Mouse (Mus musculus) gastrocnemius, postnatal 4 days (tissue): ENCODE results near the gene Mapk8ip1. TPM values are rescaled to one million over a fixed set of nuclear protein-coding genes. Genes with fewer than 3 reads are reported as not detected.

ENCODE experiments used
- DNase-seq, 2 experiments: peaks; one replicate each; pipeline ENCODE4 v3.0.0; 2021 to 2022; ENCODE audit warnings: low spot score in 2 of 2, mixed read lengths in 2 of 2
- total RNA-seq, 2 experiments: library from RNA; stranded (reverse); gene quantifications; 2 replicates each; pipeline ENCODE4 v1.2.3; 2021

Gene Mapk8ip1
- total RNA-seq, 2 experiments from 2014 or later: 41.2 to 41.5 TPM

DNA sequence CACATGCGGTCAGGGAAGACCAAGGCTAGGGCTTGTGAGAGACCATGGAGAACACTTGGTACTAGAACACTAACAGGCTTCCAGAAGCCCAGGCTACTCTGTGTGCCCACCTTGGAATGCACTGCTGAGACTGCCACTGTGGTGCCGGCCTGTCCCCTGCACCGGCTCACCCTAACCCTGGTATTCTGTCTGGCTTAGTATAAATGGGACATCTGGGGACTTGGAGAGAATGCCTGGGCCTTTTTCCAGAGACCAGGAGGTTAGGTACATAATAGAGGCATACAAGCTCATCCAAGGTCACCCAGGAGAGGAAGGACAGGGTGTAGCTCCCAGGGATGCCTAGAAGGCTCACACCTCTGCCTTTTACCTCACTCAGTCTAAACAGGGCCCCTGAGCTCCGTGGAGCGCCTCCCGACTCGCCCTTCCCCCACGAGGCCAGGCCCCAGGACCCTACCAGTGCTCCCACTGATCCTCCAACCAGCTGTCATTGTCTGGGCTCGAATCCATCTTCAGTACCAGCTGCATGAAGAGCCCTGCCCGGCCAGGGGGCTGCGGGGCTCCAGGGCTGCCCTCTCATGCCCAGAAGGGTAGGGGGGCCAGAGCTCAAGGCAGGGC, 9.3 kb downstream of the Mapk8ip1 start:
- DNase-seq: no peak

DNA sequence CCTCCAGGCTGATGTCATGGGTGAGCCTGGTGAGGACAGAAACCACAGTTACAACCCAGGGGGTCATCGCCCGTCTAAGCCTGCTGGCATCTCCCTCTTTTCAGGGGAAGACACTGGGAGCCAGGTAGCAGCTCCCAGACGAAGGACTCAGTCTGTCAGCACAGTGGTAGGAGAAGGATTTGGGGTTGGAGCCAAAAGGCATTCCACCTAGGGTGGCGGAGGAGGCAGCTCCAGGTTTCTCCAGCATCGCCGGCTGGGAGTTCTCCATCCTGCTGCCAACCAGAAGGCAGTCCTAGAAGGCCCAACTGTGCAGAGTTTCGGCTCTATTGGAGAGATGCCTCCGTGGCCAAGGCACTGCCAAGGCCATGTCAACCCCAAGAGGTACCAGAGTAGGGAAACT, 9.9 kb downstream of the Mapk8ip1 start:
- no peak for DNase-seq

DNA sequence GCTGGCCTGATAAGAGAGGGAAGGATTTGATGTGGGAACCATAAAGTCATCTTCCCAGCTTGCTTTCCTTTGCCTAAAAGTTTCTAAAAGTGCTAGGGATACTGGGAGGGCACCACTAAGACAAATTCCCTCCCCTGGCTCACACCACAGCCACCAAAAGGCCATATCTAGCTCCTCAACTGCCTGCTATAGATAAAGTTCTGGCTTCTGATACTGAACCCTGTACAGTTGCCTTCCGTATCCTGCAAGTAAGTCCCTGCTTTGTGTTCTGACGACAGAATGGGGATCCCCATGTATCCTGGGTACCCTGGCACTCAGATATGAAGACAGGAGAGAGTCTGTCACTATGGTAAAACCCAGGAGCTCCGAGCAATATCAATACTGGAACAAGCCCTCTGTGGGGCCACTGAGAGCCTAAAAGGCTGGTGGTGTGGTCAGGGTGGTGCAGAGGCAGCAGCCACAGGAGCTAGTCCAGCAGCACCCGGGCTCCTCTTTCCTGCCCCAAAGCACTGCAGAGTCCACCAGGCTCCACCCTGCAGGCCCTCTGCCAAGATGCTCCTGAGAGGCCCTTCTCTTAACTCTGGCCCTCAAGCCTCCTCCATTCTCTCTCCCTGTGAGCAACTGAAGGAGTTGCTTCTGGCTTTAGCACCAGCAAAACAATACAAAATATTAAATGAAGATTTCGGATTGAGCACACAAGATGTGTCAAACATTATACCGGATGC, 10.7 kb downstream of the Mapk8ip1 start:
- peak in 1 of 2 experiments; percentile 50 for DNase-seq

DNA sequence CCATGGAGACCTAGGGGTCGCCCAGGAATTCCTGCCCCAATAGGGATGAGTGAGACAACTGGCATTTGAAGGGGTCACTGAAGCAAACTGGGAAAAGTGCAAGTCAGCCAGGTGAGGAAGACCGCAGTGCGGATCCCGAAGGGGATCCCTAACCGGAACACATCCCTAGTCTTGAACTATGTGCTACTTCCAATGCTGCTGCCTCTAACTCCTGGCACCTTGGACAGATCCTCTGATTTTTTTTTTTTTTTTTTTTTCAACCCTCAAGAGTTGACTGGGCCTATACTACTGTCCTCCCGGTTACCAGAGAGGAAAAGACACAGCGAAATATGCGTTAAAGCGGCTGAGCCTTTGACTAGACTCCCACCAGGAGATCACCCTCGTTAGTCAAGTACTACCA, 11.4 kb downstream of the Mapk8ip1 start:
- DNase-seq: no peak

DNA sequence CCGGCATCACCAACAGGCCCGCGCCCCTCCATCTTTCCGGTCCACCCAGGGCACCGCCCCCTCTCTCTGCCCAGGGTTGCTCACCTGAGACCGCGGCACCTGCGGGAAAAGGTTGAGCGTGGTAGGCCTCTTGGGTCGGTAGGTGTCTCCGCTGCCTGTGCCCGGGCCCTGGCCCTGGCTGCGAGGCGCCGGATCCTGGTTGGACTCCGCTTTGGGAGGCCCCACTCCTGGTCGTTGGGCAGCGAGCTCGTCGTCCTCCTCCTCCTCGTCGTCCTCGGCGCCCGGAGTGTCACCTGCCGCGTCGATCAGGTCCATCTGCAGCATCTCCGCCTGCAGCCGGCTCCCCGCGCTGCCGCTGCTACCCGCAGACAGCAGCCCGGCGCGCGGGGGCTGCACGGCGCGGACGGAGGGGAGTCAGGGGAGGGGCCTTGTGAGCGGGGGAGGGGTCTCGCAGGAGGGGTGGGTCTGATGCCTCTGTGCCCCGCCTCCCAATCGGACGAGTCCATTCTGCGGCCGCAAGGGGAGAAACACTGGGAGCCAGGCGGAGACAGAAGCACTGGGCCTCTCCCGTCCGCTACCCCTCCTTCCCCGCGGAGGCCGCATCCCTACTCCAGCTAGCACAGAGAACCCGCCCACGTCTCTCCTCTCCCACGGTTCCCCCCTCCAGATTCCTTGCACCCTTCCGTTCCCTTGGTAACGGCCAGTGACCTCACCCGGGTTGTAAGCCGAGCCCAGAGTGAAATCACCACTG, 12.0 kb downstream of the Mapk8ip1 start:
- peak; percentile 68 to 80 for DNase-seq

DNA sequence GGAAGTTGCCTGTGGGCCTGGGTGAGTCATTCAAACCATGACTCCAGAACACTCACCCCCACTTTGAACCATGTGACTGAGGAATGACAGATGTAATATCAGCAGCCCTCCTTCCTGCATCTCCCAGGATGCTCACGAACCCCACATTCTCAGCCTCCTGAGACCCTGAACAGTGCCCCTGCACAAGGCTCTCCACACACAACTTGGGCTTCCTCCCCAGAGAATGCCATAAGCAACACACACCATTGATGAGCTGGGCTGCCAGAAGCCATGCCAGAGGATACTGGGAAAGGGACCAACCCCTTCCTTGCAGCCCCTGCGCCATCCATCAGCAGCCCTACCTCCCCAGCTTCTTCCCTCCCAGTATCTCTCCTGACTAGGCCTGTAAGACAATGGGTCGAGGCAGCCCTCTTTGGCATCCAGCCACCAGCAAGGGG, 13.0 kb downstream of the Mapk8ip1 start:
- DNase-seq: no peak

DNA sequence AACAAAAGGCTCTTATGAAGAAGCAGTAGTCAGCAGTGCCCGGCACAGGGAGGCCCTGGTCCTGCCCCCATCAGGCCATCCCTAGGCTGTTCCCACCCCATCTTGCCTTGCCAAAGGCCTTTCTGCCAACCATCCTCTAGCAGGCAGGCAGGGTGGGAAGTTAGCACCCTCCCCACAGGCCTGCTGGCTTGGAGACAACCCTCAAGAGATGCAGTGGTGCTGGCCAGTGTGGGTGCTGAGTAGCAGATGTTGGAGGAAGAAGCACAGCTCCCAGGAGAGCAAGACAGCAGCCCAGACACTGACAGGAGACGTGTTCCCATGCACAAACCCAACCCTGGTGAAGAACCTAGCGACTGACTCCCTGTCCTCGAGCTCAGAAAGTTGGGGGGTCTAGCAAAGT, 13.4 kb downstream of the Mapk8ip1 start:
- DNase-seq: no peak

DNA sequence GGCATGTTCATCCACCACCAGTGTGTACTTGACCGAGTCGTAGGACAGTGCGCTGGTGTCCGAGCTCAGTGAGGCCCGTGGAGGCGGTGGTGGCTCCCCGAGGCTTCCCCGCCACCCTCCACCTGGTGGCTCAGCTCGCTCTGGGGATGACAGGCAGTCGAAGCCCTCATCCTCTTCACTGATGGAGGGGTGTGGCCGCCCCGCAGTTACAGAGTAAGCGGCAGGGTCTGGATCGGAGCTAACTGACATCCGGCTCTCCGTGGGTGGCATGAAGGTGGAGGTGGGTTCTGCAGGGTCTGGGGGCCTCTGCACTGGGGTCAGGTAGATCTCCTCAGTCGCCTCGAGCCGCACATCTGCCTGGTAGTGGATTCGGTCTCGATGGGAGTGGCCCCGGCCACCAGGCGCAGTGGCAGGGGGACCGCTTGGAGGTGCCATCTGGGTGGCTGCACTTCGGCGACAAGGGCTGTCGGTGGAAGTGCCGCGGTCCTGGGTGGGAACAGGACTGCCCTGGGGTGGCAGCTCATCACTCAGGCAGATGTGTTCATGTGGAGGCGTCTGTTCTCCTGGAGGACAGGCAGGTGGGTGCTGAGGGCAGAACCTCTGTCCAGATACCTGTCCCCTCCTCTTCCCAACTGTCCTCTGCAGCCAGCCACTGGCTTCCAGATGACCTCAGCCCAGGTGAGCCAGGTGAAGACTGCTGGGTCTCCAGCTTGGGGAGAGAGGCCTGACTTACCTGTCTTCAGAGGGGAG, 14.1 kb downstream of the Mapk8ip1 start:
- no peak for DNase-seq

DNA sequence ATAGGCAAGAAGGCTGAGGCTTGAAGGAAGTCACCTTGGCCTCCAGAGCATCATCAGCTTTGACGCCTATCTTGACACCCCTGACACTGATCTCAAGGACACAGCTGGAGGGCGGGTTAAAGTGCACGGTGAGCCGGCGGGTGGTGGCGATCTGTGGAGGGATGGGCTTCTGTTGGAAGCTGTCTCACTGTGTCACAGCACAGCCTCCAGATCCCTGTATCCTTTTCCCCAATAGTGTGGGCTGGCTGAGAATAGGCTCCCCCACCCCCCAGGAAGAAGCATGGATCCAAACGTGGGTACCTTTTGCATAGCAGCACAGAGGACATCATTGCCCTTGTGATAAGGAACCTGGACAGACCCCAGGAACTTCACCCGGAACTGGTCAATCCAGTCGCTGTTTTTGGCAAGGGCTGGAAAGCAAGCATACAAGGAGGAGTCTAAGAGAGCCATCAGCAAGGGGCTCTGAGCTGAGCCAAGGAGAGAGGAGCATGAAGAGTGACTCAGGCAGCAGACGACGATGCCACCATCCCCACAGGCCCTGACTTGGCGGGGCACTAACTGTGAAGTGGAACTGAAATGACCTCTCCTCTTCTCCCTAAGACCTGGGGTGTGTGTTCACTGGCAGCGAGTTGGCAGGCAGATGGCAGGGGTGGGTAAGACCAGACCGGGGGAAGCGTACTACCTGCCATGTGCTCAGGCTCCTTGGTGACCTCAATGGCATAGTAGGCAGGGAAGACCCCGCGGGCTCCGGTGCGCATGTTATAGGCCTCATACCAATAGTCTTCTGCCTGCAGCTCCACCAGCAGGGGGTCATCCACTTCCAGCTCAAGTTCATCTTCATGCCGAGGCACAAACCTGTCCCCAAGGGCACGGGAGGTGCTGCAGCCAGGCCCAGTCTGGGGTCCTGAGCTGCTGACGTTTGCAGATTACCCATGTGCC, 15.7 kb downstream of the Mapk8ip1 start:
- DNase-seq: no peak

DNA sequence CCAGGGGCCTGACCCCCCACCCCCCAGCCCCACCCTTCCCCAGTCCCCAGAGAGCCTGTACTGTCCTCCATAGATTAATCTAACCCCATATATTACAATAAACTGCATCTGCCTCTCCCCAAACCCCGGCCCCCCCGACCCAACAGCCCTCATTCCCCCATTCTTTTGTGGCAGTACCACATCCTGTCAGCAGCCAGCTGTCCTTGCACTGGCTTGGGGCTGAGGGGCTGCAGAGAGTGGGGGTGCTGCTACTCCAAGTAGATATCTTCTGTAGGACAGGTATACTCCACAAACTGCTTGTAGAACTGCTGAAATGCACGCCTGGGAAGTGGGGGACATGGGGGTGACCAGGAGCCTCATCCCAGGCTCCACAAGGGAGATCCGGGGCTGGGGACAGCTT, 17.0 kb downstream of the Mapk8ip1 start:
- no peak for DNase-seq

DNA sequence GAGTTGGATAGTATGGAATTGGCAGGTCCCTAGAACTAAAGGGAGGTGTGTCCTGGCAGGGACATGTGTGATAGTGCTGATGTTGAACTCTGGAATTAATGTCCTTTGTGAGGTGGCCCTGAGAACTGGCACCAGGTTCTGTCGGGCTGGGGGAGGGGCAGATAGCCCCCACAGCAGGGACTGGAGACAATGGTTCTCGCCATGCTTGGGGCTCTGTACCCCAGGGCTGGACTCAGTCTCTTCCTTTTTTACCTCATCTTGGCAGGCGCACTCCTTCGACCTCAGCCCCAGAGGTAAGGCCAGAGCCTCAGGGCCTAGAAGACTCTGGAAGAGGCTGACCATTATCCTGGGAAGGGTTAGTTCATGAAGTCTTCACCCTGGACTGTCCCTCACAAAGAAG, 18.3 kb downstream of the Mapk8ip1 start:
- DNase-seq: no peak

DNA sequence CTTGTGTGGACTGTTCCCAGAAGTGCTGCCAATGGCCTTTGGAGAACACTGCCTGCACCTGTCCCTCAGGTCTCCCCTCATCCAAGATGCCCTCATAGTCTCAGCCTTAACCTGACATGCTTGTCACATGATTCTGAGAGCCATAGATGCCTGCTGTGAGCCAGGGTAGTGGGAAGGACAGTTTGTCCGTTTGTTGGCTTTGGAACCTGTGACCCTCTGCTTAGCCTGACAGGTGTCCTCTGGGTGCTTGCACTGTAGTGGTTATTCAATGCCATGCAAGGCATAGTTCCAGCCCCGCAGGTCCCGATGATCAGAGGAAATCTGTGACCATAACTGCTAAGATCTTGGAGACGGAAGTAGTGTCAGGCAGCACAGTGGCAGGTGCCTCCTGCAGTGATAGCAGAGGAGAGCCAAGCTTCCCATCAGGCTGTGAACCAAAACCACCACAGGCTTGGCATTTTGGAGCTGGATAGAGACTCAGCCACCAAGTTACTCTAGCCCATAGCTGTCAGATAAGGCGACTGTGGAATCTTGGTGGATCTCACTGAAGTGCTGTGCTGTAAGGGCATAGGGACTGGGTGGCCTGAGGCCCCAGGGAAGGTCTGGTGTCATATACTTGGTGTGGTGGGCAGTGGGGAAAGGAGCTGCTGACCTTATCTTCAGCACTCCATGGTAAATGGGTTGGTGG, 19.0 kb downstream of the Mapk8ip1 start, which contains the start of gene 1700029I15Rik:
Gene 1700029I15Rik (plus strand): TSS at position 638 of the 688 bp plus-strand sequence.
- no peak for DNase-seq

DNA sequence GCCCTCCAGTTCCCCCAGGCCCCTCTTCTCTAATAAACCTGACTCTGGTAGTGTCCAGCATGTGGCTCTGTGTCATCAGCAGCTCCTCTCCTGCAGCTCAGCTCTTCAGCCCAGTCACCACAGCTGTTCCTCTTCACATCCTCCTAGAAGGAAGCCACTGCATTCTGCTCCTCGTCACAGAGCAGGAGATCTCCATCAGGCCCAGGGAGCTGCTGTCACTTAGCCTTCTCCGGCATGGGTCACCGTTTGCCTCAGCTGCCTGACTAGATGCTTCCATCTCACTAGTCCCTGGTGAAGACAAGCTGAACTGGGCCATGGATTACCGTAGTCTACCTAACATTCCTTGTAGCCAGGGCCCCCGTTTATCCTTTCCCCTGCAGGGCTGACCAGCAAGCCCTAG, 19.9 kb downstream of the Mapk8ip1 start:
- DNase-seq: no peak

DNA sequence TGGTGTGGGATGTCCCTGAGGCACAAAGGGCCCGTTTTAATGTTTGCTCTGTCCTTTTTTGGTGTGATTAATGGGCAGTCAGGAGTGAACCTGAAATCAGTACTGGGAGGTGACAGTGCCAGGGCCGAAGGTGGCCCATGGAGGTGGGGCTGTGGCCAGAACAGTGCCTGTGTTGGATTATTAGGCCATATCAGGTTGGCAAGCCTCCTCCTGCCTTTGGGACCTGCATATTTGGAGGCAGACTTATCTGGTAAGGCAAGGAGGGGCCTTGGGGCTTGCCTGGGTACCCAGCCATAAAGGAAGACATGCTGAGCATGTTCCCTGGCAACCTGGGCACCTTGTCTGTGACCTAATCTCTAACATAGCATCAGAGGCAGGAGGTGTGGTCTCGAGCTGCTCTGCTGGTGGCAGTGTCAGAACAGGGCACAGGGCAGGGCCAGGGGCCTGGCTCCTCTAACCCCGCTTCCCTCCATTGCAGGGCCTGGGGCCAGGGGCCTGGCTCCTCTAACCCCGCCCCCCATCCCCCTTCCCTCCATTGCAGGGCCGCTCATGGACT, 20.5 kb downstream of the Mapk8ip1 start:
- no peak for DNase-seq

DNA sequence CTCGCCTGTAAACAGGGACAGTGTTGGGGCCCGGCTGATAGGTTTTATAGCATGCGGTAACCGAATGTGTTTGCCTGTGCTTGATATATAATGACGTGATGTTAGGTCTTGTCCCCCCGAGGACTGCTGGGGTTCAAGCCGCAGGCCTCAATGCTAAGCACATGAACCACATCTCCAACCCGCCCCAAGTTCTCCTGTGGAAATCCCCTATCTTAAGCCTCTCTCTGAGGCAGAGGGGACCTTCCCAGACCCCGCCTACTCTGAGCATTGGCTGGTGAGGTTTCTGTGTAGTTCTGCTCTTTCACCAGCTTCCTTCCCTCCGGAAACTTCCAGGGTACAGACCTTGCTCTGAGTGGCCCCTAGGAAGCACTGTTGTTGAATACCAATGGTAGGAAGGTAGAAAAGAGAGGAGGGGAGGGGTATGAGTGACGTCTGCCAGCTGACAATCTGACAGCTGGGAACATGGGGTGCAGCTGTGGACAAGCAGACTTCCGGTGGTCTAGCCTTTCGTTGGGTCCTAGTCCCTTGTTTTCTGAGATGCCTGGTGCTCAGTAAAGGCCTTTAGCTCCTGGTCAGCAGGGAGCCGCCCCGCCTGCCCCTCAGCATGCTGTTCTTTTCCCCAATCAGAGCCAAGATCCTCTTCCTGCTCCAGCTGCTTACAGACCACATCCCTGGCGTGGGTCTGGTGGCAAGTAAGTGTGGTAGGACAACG, 21.1 kb downstream of the Mapk8ip1 start:
- no peak for DNase-seq

DNA sequence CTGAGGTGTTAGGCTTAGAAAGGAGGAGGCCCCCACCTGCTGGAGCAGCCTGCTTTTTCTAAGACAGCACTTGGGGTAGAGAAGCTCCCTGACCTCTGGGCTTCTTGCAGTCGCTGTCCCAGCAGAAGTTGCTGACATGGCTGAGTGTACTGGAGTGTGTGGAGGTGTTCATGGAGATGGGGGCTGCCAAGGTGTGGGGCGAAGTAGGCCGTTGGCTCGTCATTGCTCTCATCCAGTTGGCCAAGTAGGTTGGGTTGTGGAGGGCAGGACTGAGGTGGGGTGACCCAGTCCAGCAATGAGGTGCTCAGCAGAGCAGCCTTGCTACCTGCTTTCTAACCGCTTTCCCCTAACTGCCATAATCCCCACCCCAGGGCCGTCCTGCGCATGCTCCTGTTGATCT, 23.7 kb downstream of the Mapk8ip1 start:
- DNase-seq: no peak

DNA sequence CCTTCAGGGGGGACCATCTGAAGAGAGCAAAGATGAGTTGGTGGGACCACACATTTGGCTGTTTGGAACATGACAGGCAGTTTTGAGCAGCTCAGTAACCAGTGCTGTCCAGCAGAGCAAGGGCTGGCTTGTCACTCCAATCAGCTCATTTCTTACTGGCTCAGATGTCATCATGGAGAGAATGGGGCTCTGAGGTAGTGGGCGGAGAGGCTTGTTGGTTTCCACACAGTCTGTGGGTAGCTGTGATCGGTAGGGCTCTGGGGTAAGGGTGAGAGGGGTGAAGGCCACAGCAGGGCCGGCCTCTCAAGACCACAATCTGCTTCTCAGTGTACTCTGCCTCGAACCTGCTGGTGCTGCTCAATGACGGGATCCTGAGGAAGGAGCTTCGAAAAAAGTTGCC, 24.8 kb downstream of the Mapk8ip1 start:
- DNase-seq: no peak

DNA sequence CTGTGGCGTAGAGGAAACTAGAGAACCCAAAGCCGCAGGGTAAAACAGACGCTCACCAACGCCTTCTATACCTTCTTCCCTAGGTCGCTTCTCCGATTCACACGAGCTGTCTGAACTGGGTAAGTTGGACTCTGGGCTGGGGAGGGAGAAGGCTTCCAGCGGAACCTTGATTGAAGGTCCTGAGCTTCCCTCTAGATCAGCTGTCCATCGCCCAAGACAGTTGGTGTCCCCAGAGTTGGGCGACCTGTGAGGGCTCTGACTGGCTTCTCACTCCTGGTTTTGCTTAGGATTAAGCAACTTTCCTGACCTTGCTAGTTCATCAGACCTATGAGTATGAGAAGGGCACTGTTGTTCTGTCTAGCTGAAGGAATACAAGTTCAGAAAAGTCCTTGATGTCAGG, 25.3 kb downstream of the Mapk8ip1 start:
- DNase-seq: no peak
